Mouse (Mus musculus): ENCODE data around the gene Olfr424. TPM values are rescaled to one million over a fixed set of nuclear protein-coding genes. Genes with fewer than 3 reads are reported as not detected.

The Olfr424 gene
- polyA plus RNA-seq (2014; fragmentation: Illumina TruSeq; extraction: RNeasy Lipid Tissue Mini Kit (QIAGEN cat#74804); ENCODE audit: insufficient read depth, low read depth, low replicate concordance): not detected

GRCm38 (mm10) chr1:174131217-174131616 is at the start of gene Olfr424:
Olfr424 (plus strand) TSS chr1:174131517.

GRCm38 (mm10) chr1:174084031-174084430 is 47.3 kb upstream of the Olfr424 start, which contains the start of gene Olfr429:
Olfr429 (plus strand) TSS chr1:174084331.

GRCm38 (mm10) chr1:174096591-174096990 is 34.7 kb upstream of the Olfr424 start, which contains the start of gene Olfr427:
Olfr427 (plus strand) TSS chr1:174096891.

GRCm38 (mm10) chr1:174121062-174121461 is 10.3 kb upstream of the Olfr424 start, which contains the start of gene Olfr231:
Olfr231 (minus strand) TSS chr1:174121162.

GRCm38 (mm10) chr1:174155333-174155732 is 24.0 kb downstream of the Olfr424 start, which contains the start of gene Olfr420:
Olfr420 (plus strand) TSS chr1:174155633.

GRCm38 (mm10) chr1:174172605-174173004 is 41.3 kb downstream of the Olfr424 start, which contains the start of gene Spta1:
Spta1 (plus strand) TSS chr1:174172776.

Other genes starting within 250 kb of the Olfr424 start
- gene Ifi211, start 218.5 kb upstream of the Olfr424 start, polyA plus RNA-seq (2014; fragmentation: Illumina TruSeq; extraction: RNeasy Lipid Tissue Mini Kit (QIAGEN cat#74804); ENCODE audit: insufficient read depth, low read depth, low replicate concordance): 5.9 TPM
- 28.8 TPM for gene Mndal, start 189.0 kb upstream of the Olfr424 start, polyA plus RNA-seq (2014; fragmentation: Illumina TruSeq; extraction: RNeasy Lipid Tissue Mini Kit (QIAGEN cat#74804); ENCODE audit: insufficient read depth, low read depth, low replicate concordance)
- 13.6 TPM for gene Ifi203, start 188.8 kb upstream of the Olfr424 start, polyA plus RNA-seq (2014; fragmentation: Illumina TruSeq; extraction: RNeasy Lipid Tissue Mini Kit (QIAGEN cat#74804); ENCODE audit: insufficient read depth, low read depth, low replicate concordance)
- not detected for gene Ifi202b, start 148.8 kb upstream of the Olfr424 start, polyA plus RNA-seq (2014; fragmentation: Illumina TruSeq; extraction: RNeasy Lipid Tissue Mini Kit (QIAGEN cat#74804); ENCODE audit: insufficient read depth, low read depth, low replicate concordance)
- gene Ifi205, start 99.7 kb upstream of the Olfr424 start, polyA plus RNA-seq (2014; fragmentation: Illumina TruSeq; extraction: RNeasy Lipid Tissue Mini Kit (QIAGEN cat#74804); ENCODE audit: insufficient read depth, low read depth, low replicate concordance): 6.5 TPM
- gene Olfr433, start 90.8 kb upstream of the Olfr424 start, polyA plus RNA-seq (2014; fragmentation: Illumina TruSeq; extraction: RNeasy Lipid Tissue Mini Kit (QIAGEN cat#74804); ENCODE audit: insufficient read depth, low read depth, low replicate concordance): not detected
- not detected for gene Olfr432, start 82.3 kb upstream of the Olfr424 start, polyA plus RNA-seq (2014; fragmentation: Illumina TruSeq; extraction: RNeasy Lipid Tissue Mini Kit (QIAGEN cat#74804); ENCODE audit: insufficient read depth, low read depth, low replicate concordance)
- not detected for gene Olfr430, start 64.9 kb upstream of the Olfr424 start, polyA plus RNA-seq (2014; fragmentation: Illumina TruSeq; extraction: RNeasy Lipid Tissue Mini Kit (QIAGEN cat#74804); ENCODE audit: insufficient read depth, low read depth, low replicate concordance)
- gene Olfr429, start 47.2 kb upstream of the Olfr424 start, polyA plus RNA-seq (2014; fragmentation: Illumina TruSeq; extraction: RNeasy Lipid Tissue Mini Kit (QIAGEN cat#74804); ENCODE audit: insufficient read depth, low read depth, low replicate concordance): not detected
- gene Olfr427, start 34.6 kb upstream of the Olfr424 start, polyA plus RNA-seq (2014; fragmentation: Illumina TruSeq; extraction: RNeasy Lipid Tissue Mini Kit (QIAGEN cat#74804); ENCODE audit: insufficient read depth, low read depth, low replicate concordance): not detected
- not detected for gene Olfr231, start 10.4 kb upstream of the Olfr424 start, polyA plus RNA-seq (2014; fragmentation: Illumina TruSeq; extraction: RNeasy Lipid Tissue Mini Kit (QIAGEN cat#74804); ENCODE audit: insufficient read depth, low read depth, low replicate concordance)
- not detected for gene Olfr420, start 24.1 kb downstream of the Olfr424 start, polyA plus RNA-seq (2014; fragmentation: Illumina TruSeq; extraction: RNeasy Lipid Tissue Mini Kit (QIAGEN cat#74804); ENCODE audit: insufficient read depth, low read depth, low replicate concordance)
- 0.08 TPM for gene Spta1, start 41.3 kb downstream of the Olfr424 start, polyA plus RNA-seq (2014; fragmentation: Illumina TruSeq; extraction: RNeasy Lipid Tissue Mini Kit (QIAGEN cat#74804); ENCODE audit: insufficient read depth, low read depth, low replicate concordance)
- gene Olfr419, start 120.5 kb downstream of the Olfr424 start, polyA plus RNA-seq (2014; fragmentation: Illumina TruSeq; extraction: RNeasy Lipid Tissue Mini Kit (QIAGEN cat#74804); ENCODE audit: insufficient read depth, low read depth, low replicate concordance): not detected
- not detected for gene Mptx1, start 199.0 kb downstream of the Olfr424 start, polyA plus RNA-seq (2014; fragmentation: Illumina TruSeq; extraction: RNeasy Lipid Tissue Mini Kit (QIAGEN cat#74804); ENCODE audit: insufficient read depth, low read depth, low replicate concordance)
- gene Olfr417, start 233.6 kb downstream of the Olfr424 start, polyA plus RNA-seq (2014; fragmentation: Illumina TruSeq; extraction: RNeasy Lipid Tissue Mini Kit (QIAGEN cat#74804); ENCODE audit: insufficient read depth, low read depth, low replicate concordance): not detected